Mouse (Mus musculus): ENCODE measurements at regions not wholly inside any gene's neighbourhood (a gene's known extent, or its start where the extent isn't known, plus 50 kb on each side); places are given as distances from the start of the nearest gene placed in this dataset.

DNA sequence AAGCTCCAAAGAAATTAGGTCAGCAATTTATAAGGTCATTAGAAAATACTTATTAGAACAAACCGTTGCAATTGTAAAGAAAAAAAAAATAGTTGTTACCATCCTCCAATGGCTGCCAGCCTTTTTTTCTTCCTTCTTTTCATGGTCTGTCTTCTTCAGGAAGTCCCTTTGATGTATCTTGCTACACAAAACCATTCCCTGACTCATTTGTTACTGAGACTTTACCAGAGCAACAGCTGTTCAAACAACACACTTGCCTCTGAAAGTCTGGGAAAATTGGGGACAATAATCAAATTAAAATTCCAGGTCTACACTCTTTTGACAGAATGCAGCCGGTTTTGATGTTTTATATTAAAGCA lies 142.5 kb downstream of the Sox4 start:
- no peaks in the 10 kb centered on the region for H3K9me3 ChIP-seq (ENCODE audit: low read length)
- no peak overlapping the region for H3K9ac ChIP-seq (replicated peaks; ENCODE audit: low read length, poor library complexity, severe bottlenecking)
- 5% methylated on average over 2 of the region's 2 CpGs for WGBS
- DNase-seq (ENCODE audit: low spot score) (peak; percentile 6), ATAC-seq (ENCODE audit: low FRiP score) (no peak)
- no peak for TF ChIP-seq CTCF (IDR thresholded peaks at IDR 0.05)
- H3K4me3 ChIP-seq (ENCODE audit: low read depth, low read length), result no peak overlapping the region
- peak overlapping the region; percentile 57 for H3K27ac ChIP-seq (ENCODE audit: low read depth, low read length)
- H3K4me1 ChIP-seq (ENCODE audit: insufficient read depth, low read length), result peaks cover 12% of the 10 kb centered on the region; the same call in 1 of the 2 replicates
- H3K27me3 ChIP-seq (ENCODE audit: insufficient read depth, low read length), result no peaks in the 10 kb centered on the region
- H3K4me2 ChIP-seq (ENCODE audit: low read depth, low read length, poor library complexity, severe bottlenecking), result no peak overlapping the region
- no peaks in the 10 kb centered on the region for H3K36me3 ChIP-seq (ENCODE audit: insufficient read depth, low read length)

DNA sequence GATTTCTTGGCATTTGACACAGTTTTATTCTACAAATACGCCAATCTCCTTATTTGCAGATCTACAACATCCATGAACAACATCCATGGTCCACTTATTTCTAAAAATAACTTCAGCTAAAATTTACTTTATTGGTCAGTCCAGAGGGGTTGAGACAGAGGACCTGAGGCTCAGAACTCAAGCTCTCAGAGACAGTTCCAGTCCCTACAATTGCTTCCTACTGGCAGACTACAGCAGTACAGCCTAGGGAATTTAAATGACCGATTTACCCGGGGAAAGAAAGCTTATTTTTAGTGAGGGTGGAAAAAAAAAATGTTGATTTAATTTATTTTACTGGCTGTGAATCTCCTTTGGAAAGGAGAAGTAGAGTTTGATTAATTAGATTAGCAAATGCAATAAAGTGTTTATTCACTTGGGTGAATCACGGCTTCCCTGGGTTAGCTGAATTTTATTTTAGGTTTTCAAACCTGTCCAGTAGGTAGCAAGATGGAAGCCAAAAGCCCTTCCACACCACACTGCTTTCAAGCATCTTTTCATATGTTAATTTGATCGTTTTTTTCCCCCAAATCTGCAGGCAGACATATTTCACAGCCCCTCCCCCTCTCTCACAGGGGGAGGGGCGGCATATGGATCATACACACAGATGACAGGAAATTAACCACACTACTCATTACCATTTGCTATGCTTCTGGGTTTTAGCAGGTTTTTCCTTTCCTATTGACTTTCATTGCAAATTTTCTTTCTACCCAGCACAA lies 143.0 kb downstream of the Sox4 start:
- Histone ChIP-seq H3K36me3 (ENCODE audit: insufficient read depth, low read length) (no peaks in the 10 kb centered on the region), H3K9me3 (ENCODE audit: low read length) (no peaks in the 10 kb centered on the region), H3K27ac (ENCODE audit: low read depth, low read length) (0 out of 2 replicates have a peak overlapping the region, but pooled peaks have one; percentile 57), H3K4me3 (ENCODE audit: low read depth, low read length) (no peak overlapping the region), H3K9ac (replicated peaks; ENCODE audit: low read length, poor library complexity, severe bottlenecking) (no peak overlapping the region), H3K4me1 (ENCODE audit: insufficient read depth, low read length) (peaks cover 12% of the 10 kb centered on the region; the same call in 1 of the 2 replicates), H3K27me3 (ENCODE audit: insufficient read depth, low read length) (no peaks in the 10 kb centered on the region), H3K4me2 (ENCODE audit: low read depth, low read length, poor library complexity, severe bottlenecking) (no peak overlapping the region)
- TF ChIP-seq CTCF (IDR thresholded peaks at IDR 0.05), result peak; percentile 22; the same call in 1 of the 2 replicates
- WGBS, result 25% methylated on average over 6 of the region's 6 CpGs
- DNase-seq (ENCODE audit: low spot score) (peak; percentile 75), ATAC-seq (ENCODE audit: low FRiP score) (no peak)

DNA sequence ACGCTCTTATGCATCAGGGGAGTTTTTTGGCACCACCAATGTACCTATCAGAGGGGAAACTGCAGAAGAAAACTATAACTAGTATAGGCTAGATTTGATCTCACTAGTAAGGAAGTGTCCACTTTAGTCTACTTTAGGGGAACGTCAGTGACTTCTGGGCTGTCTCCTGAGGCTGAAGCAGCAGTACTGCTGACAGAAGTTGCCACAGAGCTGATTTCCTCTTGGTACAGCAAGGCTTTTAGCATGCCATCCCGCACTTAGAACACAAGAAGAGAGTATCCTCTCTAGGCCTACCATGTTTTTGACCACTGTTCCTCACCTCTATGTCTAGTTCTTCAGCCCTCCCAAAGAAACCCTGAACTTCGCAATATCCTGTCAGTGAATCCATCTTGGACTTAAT lies 148.2 kb downstream of the Sox4 start:
- WGBS, result 89% methylated on average over 4 of the region's 4 CpGs
- H3K4me2 ChIP-seq (ENCODE audit: low read depth, low read length, poor library complexity, severe bottlenecking), result no peak overlapping the region
- DNase-seq (ENCODE audit: low spot score) (no peak), ATAC-seq (ENCODE audit: low FRiP score) (no peak)
- no peaks in the 10 kb centered on the region for H3K9me3 ChIP-seq (ENCODE audit: low read length)
- H3K27ac ChIP-seq (ENCODE audit: low read depth, low read length), result no peak overlapping the region
- no peaks in the 10 kb centered on the region for H3K27me3 ChIP-seq (ENCODE audit: insufficient read depth, low read length)
- H3K36me3 ChIP-seq (ENCODE audit: insufficient read depth, low read length), result no peaks in the 10 kb centered on the region
- H3K4me3 ChIP-seq (ENCODE audit: low read depth, low read length), result no peak overlapping the region
- no peak overlapping the region for H3K9ac ChIP-seq (replicated peaks; ENCODE audit: low read length, poor library complexity, severe bottlenecking)
- no peak for TF ChIP-seq CTCF (IDR thresholded peaks at IDR 0.05)
- H3K4me1 ChIP-seq (ENCODE audit: insufficient read depth, low read length), result peaks cover 2% of the 10 kb centered on the region; the same call in 1 of the 2 replicates

DNA sequence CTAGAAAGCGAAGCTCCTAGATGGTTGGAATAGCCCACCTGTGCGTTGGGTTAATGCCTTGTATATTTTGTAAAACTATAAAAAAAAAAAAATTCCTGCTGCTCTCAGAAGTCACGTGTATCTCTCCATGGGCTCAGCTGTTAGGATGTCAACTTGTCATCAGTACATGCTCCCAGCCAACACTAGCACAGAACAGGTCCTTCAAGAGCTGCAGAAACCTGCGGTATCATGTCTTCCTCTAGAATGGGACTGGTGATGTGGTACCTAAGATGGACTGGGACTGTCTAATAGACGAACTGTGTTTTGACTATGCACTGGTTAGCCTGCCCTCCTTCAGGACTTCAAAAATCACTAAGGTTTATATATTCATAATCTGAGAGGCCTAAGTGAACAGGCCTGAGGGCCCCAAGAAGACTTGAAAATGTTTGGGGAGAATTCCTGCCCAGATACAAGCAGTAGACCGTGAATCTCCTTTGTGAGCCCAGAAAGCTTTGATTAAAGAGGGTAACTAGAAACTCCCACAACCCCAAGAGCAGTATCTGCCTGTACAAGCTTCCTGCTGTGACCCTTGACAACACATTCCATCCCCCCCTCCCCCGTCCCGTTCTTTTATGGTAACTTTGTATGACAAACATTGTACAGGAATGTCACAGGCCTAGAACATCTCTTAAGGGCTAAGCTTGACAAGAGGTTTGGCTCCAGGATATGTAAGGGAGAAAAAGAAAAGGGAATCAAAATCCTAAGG lies 152.1 kb downstream of the Sox4 start:
- Histone ChIP-seq H3K9ac (replicated peaks; ENCODE audit: low read length, poor library complexity, severe bottlenecking) (no peak overlapping the region), H3K4me1 (ENCODE audit: insufficient read depth, low read length) (no peaks in the 10 kb centered on the region), H3K9me3 (ENCODE audit: low read length) (no peaks in the 10 kb centered on the region), H3K27ac (ENCODE audit: low read depth, low read length) (no peak overlapping the region), H3K27me3 (ENCODE audit: insufficient read depth, low read length) (no peaks in the 10 kb centered on the region), H3K4me2 (ENCODE audit: low read depth, low read length, poor library complexity, severe bottlenecking) (no peak overlapping the region), H3K4me3 (ENCODE audit: low read depth, low read length) (no peak overlapping the region), H3K36me3 (ENCODE audit: insufficient read depth, low read length) (no peaks in the 10 kb centered on the region)
- ATAC-seq (ENCODE audit: low FRiP score), result no peak
- DNase-seq (ENCODE audit: low spot score), result no peak
- WGBS, result 48% methylated on average over 8 of the region's 8 CpGs
- no peak for TF ChIP-seq CTCF (IDR thresholded peaks at IDR 0.05)

DNA sequence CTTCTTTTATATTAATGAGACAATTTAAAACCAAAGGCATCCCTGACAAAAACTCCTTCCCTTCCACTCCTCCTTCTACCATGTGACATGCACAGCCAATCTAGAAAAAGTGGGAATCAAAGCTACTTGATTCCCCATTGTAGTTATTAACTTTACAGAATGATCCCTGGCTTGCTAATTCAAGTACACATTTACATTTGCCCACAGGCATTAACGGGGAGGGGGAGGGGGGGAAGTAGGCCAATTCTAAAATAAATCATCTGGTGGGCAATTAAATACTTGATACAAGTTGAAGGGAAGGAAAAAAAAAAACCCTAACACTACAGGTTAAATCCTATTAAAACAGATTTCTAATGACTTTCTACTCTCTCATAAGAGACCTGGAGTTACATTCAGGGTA lies 152.8 kb downstream of the Sox4 start:
- 61% methylated on average over 1 of the region's 1 CpGs for WGBS
- no peak overlapping the region for H3K4me3 ChIP-seq (ENCODE audit: low read depth, low read length)
- no peaks in the 10 kb centered on the region for H3K36me3 ChIP-seq (ENCODE audit: insufficient read depth, low read length)
- H3K4me2 ChIP-seq (ENCODE audit: low read depth, low read length, poor library complexity, severe bottlenecking), result no peak overlapping the region
- no peaks in the 10 kb centered on the region for H3K4me1 ChIP-seq (ENCODE audit: insufficient read depth, low read length)
- no peaks in the 10 kb centered on the region for H3K9me3 ChIP-seq (ENCODE audit: low read length)
- DNase-seq (ENCODE audit: low spot score) (no peak), ATAC-seq (ENCODE audit: low FRiP score) (no peak)
- no peak overlapping the region for H3K9ac ChIP-seq (replicated peaks; ENCODE audit: low read length, poor library complexity, severe bottlenecking)
- TF ChIP-seq CTCF (IDR thresholded peaks at IDR 0.05), result no peak
- H3K27me3 ChIP-seq (ENCODE audit: insufficient read depth, low read length), result no peaks in the 10 kb centered on the region
- H3K27ac ChIP-seq (ENCODE audit: low read depth, low read length), result no peak overlapping the region

DNA sequence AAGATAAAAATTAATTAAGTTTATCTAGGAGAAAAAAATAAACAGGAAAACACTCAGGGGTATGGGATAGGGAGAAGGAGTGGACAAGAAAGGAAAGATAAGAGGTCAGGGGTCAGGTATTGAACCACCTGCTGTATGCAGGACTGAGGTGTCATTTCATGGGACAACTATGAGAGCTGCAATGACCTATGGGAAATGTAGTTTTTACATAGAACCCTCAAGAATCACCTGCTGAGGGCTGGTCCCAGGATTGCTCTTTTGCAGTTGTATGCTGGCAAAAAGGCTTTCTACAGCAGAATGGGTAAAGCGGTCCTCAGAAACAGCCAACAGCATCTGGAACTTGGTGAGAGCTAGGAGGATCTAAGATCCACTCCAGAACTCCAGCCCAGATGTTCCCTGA lies 154.0 kb downstream of the Sox4 start:
- no peak for TF ChIP-seq CTCF (IDR thresholded peaks at IDR 0.05)
- DNase-seq (ENCODE audit: low spot score) (no peak), ATAC-seq (ENCODE audit: low FRiP score) (no peak)
- Histone ChIP-seq H3K27ac (ENCODE audit: low read depth, low read length) (no peak overlapping the region), H3K36me3 (ENCODE audit: insufficient read depth, low read length) (no peaks in the 10 kb centered on the region), H3K27me3 (ENCODE audit: insufficient read depth, low read length) (no peaks in the 10 kb centered on the region), H3K4me1 (ENCODE audit: insufficient read depth, low read length) (no peaks in the 10 kb centered on the region), H3K4me2 (ENCODE audit: low read depth, low read length, poor library complexity, severe bottlenecking) (no peak overlapping the region), H3K9ac (replicated peaks; ENCODE audit: low read length, poor library complexity, severe bottlenecking) (no peak overlapping the region), H3K4me3 (ENCODE audit: low read depth, low read length) (no peak overlapping the region), H3K9me3 (ENCODE audit: low read length) (no peaks in the 10 kb centered on the region)
- WGBS, result 83% methylated on average over 1 of the region's 1 CpGs

Measured in midbrain, postnatal 0 days (tissue).